Mouse (Mus musculus): ENCODE measurements at regions not wholly inside any gene's neighbourhood (a gene's known extent, or its start where the extent isn't known, plus 50 kb on each side); places are given as distances from the start of the nearest gene placed in this dataset.

GRCm38 (mm10) chr12:56402137-56402536 is 56.4 kb upstream of the Mbip start:
- TF ChIP-seq POLR2A (IDR thresholded peaks at IDR 0.05; ENCODE audit: low read depth, low read length) (no peak), CTCF (IDR thresholded peaks at IDR 0.05; ENCODE audit: extremely low read depth, insufficient read depth, insufficient read length, insufficient replicate concordance) (no peak)

All from spleen, adult 2 months (tissue).